Mouse (Mus musculus): Measurements from ENCODE around the gene Gpbar1. TPM values are rescaled to one million over a fixed set of nuclear protein-coding genes. Genes with fewer than 3 reads are reported as not detected.
"Not testable (repeated sequence)": the region's sequence is repeated elsewhere in the genome, so short reads cannot be mapped to it uniquely, and the experiment has no call there.

The Gpbar1 gene
- total RNA-seq, 4 experiments from 2014 or later = not detected

- DNase-seq = no peak
These were observed 340 bp upstream of the Gpbar1 start for GRCm38 (mm10) chr1:74277883-74278537.

DNA sequence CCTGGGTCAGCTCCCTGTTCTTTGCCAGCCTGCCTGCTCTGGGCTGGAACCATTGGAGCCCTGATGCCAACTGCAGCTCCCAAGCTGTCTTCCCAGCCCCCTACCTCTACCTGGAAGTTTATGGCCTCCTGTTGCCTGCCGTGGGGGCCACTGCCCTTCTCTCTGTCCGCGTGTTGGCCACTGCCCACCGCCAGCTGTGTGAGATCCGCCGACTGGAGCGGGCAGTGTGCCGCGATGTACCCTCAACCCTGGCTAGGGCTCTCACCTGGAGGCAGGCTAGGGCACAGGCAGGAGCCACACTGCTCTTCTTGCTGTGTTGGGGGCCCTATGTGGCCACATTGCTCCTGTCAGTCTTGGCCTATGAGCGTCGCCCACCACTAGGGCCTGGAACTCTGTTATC, 638 bp downstream of the Gpbar1 start:
- DNase-seq = no peak

DNA sequence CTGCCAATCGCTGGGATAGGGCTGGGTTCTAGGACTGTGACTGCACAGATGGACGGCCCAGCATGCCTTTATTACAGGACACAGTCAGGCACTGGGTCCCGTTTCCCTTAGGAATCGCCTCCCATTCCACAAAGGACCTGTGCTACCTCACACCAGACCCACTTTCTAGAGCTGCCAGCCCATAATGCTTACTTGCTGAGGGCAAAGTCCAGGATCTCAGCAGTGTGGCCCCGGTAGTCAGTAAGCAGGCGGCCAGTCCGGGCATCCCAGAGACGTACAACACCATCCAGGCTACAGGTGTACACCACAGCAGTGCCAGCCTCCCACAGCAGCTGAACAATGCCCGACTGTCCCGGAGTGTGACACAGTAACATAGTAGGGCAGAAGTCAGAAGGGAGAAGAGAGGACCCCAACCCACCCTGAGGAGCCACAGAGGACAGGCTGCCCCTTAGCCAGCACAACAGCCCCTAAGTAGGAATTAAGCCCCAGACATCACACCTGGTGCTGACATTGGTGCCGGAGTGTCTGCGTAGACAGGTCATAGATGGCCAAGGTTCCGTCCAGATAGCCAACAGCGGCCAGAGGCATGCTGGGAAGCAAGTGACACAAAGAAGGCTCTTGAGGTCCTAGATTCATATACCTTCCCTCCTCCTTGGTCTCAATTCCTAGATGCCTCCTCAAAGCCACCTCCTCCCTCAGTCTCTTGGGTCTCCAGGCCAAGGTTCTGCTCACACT, 2.4 kb downstream of the Gpbar1 start:
- no peak for DNase-seq

DNA sequence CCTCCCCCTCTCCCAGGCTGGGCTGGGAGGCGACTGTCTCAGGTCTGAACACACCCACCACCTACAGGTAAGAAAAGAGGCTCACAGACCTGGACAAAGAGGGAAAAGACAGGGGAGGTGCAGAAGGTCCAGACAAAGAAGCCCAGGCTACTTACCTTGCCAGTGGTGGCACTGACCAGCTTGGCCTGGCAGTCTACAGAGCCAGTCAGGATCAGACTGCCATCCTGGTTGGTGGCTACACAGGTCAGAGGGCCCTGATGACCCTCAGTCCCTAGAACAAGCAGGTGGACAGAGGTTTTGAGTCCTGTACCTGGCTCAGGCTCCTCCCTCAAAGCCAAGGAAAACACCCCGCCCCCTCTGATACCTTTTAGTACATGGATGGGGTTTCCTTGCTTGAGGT, 3.0 kb downstream of the Gpbar1 start:
- no peak for DNase-seq

- no peak for DNase-seq
These were observed 3.5 kb downstream of the Gpbar1 start for GRCm38 (mm10) chr1:74281886-74282285.

DNA sequence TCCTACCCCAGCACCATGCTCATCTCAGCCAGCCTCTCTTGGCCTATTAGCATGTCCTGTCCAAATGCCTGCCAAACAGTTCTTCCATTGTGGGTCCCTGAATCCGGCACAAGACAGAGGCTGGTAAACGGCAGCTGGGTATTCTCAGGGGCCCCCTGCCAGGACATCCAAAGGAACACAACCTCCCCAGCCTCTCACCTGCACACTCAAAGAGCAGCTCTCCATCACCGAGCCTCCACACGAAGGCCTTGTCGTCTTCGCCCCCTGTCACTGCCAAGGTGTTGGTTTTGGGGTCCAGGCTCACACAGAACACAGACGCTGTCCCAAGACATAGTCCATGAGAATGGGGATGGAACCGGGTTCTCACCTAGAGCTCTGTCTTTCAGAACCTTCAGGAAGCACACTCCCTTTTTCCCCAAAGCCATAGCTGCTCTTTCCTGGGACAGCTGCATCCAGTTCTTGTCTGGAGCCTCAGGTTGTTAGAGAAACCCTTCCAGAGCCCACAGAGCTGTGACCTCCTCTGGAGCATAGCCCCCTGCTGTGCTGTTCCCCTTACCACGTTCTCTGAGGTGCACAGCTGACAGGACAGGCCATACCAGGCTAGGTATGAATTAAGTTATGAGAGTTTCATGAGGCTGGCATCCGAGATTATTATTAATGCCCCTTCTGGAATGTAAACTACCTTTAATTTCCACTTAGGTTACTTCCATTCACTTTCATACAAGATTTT, 4.7 kb downstream of the Gpbar1 start:
- DNase-seq = no peak

DNA sequence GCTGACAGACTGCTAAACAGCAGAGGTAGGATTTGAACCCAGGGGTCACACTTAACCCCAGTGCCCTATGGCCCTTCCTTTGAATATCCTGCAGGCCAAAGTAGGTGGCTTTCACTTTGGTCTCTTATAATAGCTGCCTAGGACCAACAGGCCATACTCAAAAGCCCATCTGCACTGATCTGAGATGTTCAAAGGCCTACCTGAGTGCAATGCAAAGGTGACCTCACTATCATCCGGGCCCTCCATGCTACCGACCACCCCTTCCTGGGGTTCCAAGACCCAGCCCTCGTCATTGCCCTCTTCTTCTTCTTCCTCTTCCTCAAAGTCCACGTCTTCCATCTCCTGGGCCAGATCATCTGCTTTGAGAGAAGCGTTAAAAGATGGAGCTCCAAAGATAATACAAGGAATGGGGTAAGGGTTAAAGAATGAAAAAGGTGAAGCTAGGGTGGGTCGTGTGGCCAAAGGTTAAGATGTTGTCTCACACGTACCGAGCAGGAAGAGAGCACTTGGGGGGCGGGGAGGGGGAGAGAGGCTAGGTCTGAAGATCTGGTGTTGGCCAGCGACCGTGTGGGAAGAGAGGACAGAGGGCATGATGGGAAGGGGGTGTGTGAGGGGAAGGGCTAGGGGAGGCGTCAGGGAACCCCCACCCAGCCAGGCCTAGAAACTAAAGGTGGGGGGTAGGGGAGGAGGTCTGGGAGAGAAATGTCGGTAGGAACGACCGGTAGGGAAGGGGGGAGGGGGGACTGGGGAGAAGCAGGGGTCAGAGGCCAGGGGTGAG, 5.5 kb downstream of the Gpbar1 start:
- peak; percentile 74 for DNase-seq

DNA sequence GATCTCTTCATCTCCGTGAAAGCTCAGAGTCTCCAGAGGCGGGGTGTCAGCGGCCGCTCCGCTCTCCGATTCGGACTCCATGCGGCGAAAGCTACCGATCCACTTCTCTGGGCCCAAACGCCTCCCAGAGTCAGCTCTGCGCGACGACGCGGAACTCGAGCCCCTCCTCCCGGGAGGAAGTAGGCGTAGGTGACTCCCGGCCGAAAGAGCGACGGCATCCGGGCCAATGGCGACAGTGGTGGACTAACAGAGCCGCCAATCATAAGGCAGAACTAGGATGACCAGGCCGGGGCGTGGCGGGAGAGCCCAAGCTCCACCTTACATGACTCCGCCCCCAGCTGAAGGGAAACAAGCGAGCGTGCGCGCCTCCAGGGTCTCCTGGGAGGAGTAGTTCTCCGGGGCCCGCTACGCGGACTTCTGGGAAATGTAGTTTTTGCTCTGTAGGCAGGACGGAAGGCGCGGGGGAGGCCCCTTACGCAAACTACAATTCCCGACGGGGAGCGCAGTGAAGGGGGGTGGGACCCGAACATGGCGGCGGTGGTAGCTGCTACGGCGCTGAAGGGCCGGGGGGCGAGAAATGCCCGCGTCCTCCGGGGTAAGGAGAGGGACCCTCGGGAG, 6.3 kb downstream of the Gpbar1 start, which contains the start of the genes Aamp and Pnkd:
TSS of gene Aamp (minus strand) at position 196 of the 618 bp plus-strand sequence.
TSS of gene Pnkd (plus strand) at position 388 of the 618 bp plus-strand sequence.
- peak; percentile 100 for DNase-seq

GRCm38 (mm10) chr1:74285212-74286010, 7.1 kb downstream of the Gpbar1 start:
- DNase-seq = no peak

GRCm38 (mm10) chr1:74286869-74287607, 8.7 kb downstream of the Gpbar1 start:
- DNase-seq = not testable (repeated sequence)

GRCm38 (mm10) chr1:74288327-74288726, 10.0 kb downstream of the Gpbar1 start:
- DNase-seq = no peak

- no peak for DNase-seq
These were observed 10.9 kb downstream of the Gpbar1 start for GRCm38 (mm10) chr1:74289248-74289647.

DNA sequence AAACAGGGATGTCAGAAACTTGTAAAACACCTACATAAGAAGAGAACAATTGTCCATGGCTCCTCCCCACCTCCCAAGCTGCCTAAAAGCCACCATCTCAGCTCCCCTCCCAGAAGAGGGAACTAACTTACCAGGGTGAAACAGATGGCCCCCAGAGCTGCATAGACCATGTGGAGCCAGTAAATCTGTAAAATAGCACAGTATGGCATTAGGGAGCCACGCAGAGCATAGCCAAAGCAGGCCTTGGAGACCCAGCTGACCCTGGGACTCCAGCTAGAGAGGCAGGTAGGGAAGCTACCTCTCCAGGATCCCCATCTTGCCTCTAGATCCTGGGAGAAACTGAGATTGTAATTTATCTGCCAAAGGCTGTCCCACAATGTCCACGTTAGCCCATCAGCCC, 11.4 kb downstream of the Gpbar1 start:
- no peak for DNase-seq

- no peak for DNase-seq
These were observed 11.8 kb downstream of the Gpbar1 start for GRCm38 (mm10) chr1:74290141-74290540.

DNA sequence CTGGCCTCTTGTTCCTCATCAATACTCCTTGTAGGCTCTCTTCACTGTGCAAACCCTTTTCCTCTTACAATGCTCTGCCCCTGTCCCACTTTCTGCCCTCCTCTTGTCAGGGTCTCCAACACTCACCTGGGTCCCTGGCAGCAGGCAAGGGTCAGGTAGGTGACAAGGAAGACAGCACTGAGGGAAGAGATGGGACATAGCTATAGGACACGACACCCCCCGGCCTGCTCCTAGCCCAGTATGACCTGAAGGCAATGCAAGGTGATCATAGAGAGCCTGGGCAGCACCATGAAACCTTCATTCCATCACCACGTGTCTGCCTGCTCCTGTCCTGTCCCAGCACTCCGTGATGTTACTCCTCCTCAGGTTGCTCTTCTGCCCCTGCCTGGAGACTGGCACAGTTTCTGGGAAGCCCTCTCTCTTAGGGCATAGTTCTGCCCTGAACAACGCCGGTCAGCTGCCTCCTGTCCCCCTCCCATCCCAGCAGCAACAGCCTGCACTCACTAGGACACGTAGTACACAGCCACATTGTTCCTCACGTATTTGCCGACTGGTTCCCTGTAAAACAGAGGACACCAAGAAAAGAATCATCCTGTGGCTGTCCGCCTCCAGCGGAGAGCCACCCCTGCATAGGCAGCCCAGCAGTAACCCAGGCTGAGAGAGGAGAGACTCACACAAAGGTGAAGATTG, 14.1 kb downstream of the Gpbar1 start:
- no peak for DNase-seq

- DNase-seq = no peak
These were observed 15.1 kb downstream of the Gpbar1 start for GRCm38 (mm10) chr1:74293306-74293960.

- DNase-seq = no peak
These were observed 15.8 kb downstream of the Gpbar1 start for GRCm38 (mm10) chr1:74294090-74294643.

- DNase-seq = no peak
These were observed 16.5 kb downstream of the Gpbar1 start for GRCm38 (mm10) chr1:74294733-74295455.
